Mouse (Mus musculus) forebrain, embryonic 13.5 days (tissue): ENCODE results near the gene Kcnj6. TPM values are rescaled to one million over a fixed set of nuclear protein-coding genes. Genes with fewer than 3 reads are reported as not detected.

Source experiments
- ATAC-seq: fragments of 200-750 bp; cut with Nextera tagmentation; 2 replicates; pipeline ENCODE4 v1.8.0; 2017
- H3K27ac ChIP-seq: fragments of 300-500 bp; sonication (generic); 2 replicates; pipeline ENCODE4 v1.5.1; 2015; ENCODE audit warnings: inconsistent platforms, mild to moderate bottlenecking, moderate library complexity
- H3K27me3 ChIP-seq: fragments of 300-500 bp; sonication (generic); 2 replicates; pipeline ENCODE4 v1.6.1; 2015; ENCODE audit warnings: mild to moderate bottlenecking, inconsistent platforms
- H3K36me3 ChIP-seq: fragments of 300-500 bp; sonication (generic); 2 replicates; pipeline ENCODE4 v1.6.1; 2015; ENCODE audit warnings: mild to moderate bottlenecking, inconsistent platforms; ENCODE audit not compliant: poor library complexity, severe bottlenecking
- H3K4me1 ChIP-seq: fragments of 300-500 bp; sonication (generic); 2 replicates; pipeline ENCODE4 v1.6.1; 2015; ENCODE audit warnings: inconsistent platforms
- H3K4me2 ChIP-seq: fragments of 300-500 bp; sonication (generic); 2 replicates; pipeline ENCODE4 v1.6.1; 2015; ENCODE audit warnings: inconsistent platforms, mild to moderate bottlenecking, moderate library complexity
- H3K4me3 ChIP-seq: fragments of 300-500 bp; sonication (generic); 2 replicates; pipeline ENCODE4 v1.5.1; 2015; ENCODE audit warnings: mild to moderate bottlenecking, inconsistent platforms
- H3K9ac ChIP-seq: fragments of 300-500 bp; sonication (generic); 2 replicates; pipeline ENCODE4 v1.6.1; 2015; ENCODE audit warnings: mild to moderate bottlenecking, inconsistent platforms
- H3K9me3 ChIP-seq: fragments of 300-500 bp; sonication (generic); replicated peaks from 2 replicates; pipeline ENCODE4 v1.6.1; 2016; ENCODE audit warnings: inconsistent platforms
- WGBS: fragments of 180-500 bp; shearing (Covaris S2); methylation state at CpG from one replicate; pipeline ENCODE4 v1.1.7; 2015; 5-methylcytosine and 5-hydroxymethylcytosine counted together
- polyA plus RNA-seq: library from polyadenylated mRNA; unstranded; fragments of >200 nt; fragmentation: Nextera tagmentation; extraction: Ambion mirVana; gene quantifications from 2 replicates; pipeline ENCODE4 v1.2.1, GENCODE M21; 2015

The Kcnj6 gene
- polyA plus RNA-seq, 1 experiment from 2014 or later: 0.75 TPM

GRCm38 (mm10) chr16:94722936-94723335 is 274.6 kb downstream of the Kcnj6 start:
- no peak overlapping the region for H3K4me3 ChIP-seq
- WGBS: 80% methylated on average over 12 of the region's 12 CpGs
- no peak for ATAC-seq
- no peak overlapping the region for H3K27ac ChIP-seq
- H3K36me3 ChIP-seq: no peaks in the 10 kb centered on the region
- no peak overlapping the region for H3K9ac ChIP-seq
- H3K27me3 ChIP-seq: no peaks in the 10 kb centered on the region
- H3K9me3 ChIP-seq: no peaks in the 10 kb centered on the region
- H3K4me1 ChIP-seq: 0 out of 2 replicates have a peak, but pooled peaks cover 11% of the 10 kb centered on the region
- no peak overlapping the region for H3K4me2 ChIP-seq

GRCm38 (mm10) chr16:94721549-94722006 is 275.9 kb downstream of the Kcnj6 start:
- no peak for ATAC-seq
- H3K9me3 ChIP-seq: peaks cover 2% of the 10 kb centered on the region
- WGBS: 83% methylated on average over 10 of the region's 10 CpGs
- H3K27ac ChIP-seq: no peak overlapping the region
- H3K4me2 ChIP-seq: no peak overlapping the region
- no peak overlapping the region for H3K9ac ChIP-seq
- no peaks in the 10 kb centered on the region for H3K27me3 ChIP-seq
- 0 out of 2 replicates have a peak, but pooled peaks cover 11% of the 10 kb centered on the region for H3K4me1 ChIP-seq
- H3K4me3 ChIP-seq: no peak overlapping the region
- no peaks in the 10 kb centered on the region for H3K36me3 ChIP-seq

GRCm38 (mm10) chr16:94720476-94721153 is 276.9 kb downstream of the Kcnj6 start:
- Histone ChIP-seq H3K36me3 (no peaks in the 10 kb centered on the region), H3K9ac (no peak overlapping the region), H3K9me3 (peaks cover 4% of the 10 kb centered on the region), H3K27me3 (no peaks in the 10 kb centered on the region), H3K4me2 (no peak overlapping the region), H3K4me1 (0 out of 2 replicates have a peak, but pooled peaks cover 11% of the 10 kb centered on the region), H3K4me3 (no peak overlapping the region), H3K27ac (no peak overlapping the region)
- no peak for ATAC-seq
- WGBS: 67% methylated on average over 7 of the region's 7 CpGs

DNA sequence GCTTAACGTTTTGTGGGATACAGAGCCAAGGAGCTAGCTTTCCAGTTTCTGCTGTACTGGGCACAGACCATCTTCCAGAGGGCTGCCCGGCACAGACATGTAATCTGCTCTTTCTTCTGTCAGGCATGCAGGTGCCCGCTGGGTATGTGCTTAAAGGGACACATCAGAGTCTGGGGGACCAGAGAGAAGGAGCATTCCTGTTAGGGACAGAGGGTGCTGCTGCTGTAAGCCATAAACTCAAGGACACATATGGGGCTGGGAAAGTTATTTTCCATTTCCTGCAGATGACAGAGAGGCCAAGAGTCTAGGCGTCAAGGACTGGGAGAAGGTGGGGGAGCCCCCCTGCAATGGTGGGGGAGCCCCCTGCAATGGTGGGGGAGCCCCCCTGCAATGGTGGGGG is 278.0 kb downstream of the Kcnj6 start:
- Histone ChIP-seq H3K27me3 (no peaks in the 10 kb centered on the region; the same call in 1 of the 2 replicates), H3K27ac (no peak overlapping the region), H3K4me2 (no peak overlapping the region), H3K9ac (no peak overlapping the region), H3K9me3 (peaks cover 4% of the 10 kb centered on the region), H3K36me3 (no peaks in the 10 kb centered on the region), H3K4me1 (0 out of 2 replicates have a peak, but pooled peaks cover 5% of the 10 kb centered on the region), H3K4me3 (no peak overlapping the region)
- ATAC-seq: no peak
- WGBS: 81% methylated on average over 4 of the region's 4 CpGs

- Histone ChIP-seq H3K36me3 (no peaks in the 10 kb centered on the region), H3K9me3 (peaks cover 4% of the 10 kb centered on the region), H3K27me3 (no peaks in the 10 kb centered on the region; the same call in 1 of the 2 replicates), H3K4me1 (peaks cover 6% of the 10 kb centered on the region), H3K27ac (no peak overlapping the region), H3K4me3 (no peak overlapping the region), H3K4me2 (no peak overlapping the region), H3K9ac (no peak overlapping the region)
- no peak for ATAC-seq
- 55% methylated on average over 4 of the region's 4 CpGs for WGBS
Measured at GRCm38 (mm10) chr16:94718919-94719318, 278.6 kb downstream of the Kcnj6 start.

DNA sequence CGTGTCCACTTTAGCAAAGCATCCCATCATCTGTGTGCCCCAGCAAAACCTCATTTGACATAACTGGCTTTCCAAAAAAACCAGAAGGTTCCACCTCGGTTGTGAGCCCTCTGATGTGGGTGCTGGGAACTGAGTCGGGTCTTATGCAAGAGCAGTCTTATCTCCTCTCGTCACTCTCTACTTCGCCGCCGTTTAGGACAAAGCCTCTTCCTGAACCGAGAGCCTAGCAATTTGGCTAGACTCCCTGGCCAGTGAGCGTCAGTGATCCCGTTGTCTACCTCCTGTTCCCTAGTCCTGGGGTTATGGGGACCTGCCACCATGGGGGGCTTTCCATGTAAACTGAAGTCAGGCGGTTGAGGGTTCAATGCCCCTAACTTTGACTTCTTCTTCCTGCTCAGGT is 280.4 kb downstream of the Kcnj6 start:
- Histone ChIP-seq H3K36me3 (no peaks in the 10 kb centered on the region), H3K27ac (no peak overlapping the region), H3K4me1 (peaks cover 9% of the 10 kb centered on the region), H3K4me2 (no peak overlapping the region), H3K9ac (no peak overlapping the region), H3K9me3 (peaks cover 4% of the 10 kb centered on the region), H3K4me3 (no peak overlapping the region), H3K27me3 (no peaks in the 10 kb centered on the region; the same call in 1 of the 2 replicates)
- ATAC-seq: no peak
- WGBS: 90% methylated on average over 11 of the region's 11 CpGs

DNA sequence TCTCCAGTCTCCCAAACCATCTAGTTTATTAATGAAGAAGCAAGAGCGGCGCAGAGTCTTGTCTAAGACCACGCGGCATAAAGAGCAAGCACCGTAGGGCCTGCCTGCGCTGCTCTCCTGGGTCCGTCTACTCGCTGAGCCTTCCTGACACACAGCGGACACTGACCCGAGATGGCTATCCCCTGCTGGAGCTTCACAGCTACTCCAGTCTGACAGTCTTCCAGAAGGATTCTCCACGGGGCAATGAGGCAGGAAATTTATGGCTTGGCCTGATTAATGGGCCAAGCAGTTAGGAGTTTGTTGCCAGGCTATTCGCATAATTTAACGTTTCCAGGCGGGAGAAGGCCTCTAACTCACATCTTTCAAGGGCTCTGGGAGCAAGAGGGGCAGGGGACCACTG is 283.0 kb downstream of the Kcnj6 start:
- no peak overlapping the region for H3K27ac ChIP-seq
- no peaks in the 10 kb centered on the region for H3K36me3 ChIP-seq
- H3K9me3 ChIP-seq: peaks cover 4% of the 10 kb centered on the region
- no peak overlapping the region for H3K9ac ChIP-seq
- no peaks in the 10 kb centered on the region; the same call in 1 of the 2 replicates for H3K27me3 ChIP-seq
- no peak overlapping the region for H3K4me3 ChIP-seq
- 73% methylated on average over 14 of the region's 14 CpGs for WGBS
- H3K4me2 ChIP-seq: no peak overlapping the region
- no peak for ATAC-seq
- peaks cover 9% of the 10 kb centered on the region for H3K4me1 ChIP-seq

GRCm38 (mm10) chr16:94713480-94714094 is 283.9 kb downstream of the Kcnj6 start:
- no peak overlapping the region for H3K27ac ChIP-seq
- peaks cover 9% of the 10 kb centered on the region for H3K4me1 ChIP-seq
- WGBS: 9% methylated on average over 25 of the region's 25 CpGs
- no peaks in the 10 kb centered on the region for H3K36me3 ChIP-seq
- H3K9ac ChIP-seq: peak overlapping the region; percentile 54
- peak; percentile 92 for ATAC-seq
- H3K4me3 ChIP-seq: peak overlapping the region; percentile 30
- H3K27me3 ChIP-seq: no peaks in the 10 kb centered on the region; the same call in 1 of the 2 replicates
- peaks cover 4% of the 10 kb centered on the region for H3K9me3 ChIP-seq
- peak overlapping the region; percentile 59 for H3K4me2 ChIP-seq

GRCm38 (mm10) chr16:94701971-94702370 is 295.5 kb downstream of the Kcnj6 start:
- Histone ChIP-seq H3K4me3 (no peak overlapping the region), H3K4me1 (no peaks in the 10 kb centered on the region), H3K27me3 (no peaks in the 10 kb centered on the region), H3K4me2 (no peak overlapping the region), H3K9ac (no peak overlapping the region), H3K27ac (no peak overlapping the region), H3K36me3 (no peaks in the 10 kb centered on the region), H3K9me3 (no peaks in the 10 kb centered on the region)
- no peak for ATAC-seq
- 98% methylated on average over 4 of the region's 4 CpGs for WGBS

GRCm38 (mm10) chr16:94701141-94701540 is 296.4 kb downstream of the Kcnj6 start:
- WGBS: 93% methylated on average over 4 of the region's 4 CpGs
- no peak for ATAC-seq
- no peaks in the 10 kb centered on the region for H3K27me3 ChIP-seq
- H3K4me1 ChIP-seq: no peaks in the 10 kb centered on the region
- no peak overlapping the region for H3K4me2 ChIP-seq
- H3K4me3 ChIP-seq: no peak overlapping the region
- H3K9me3 ChIP-seq: no peaks in the 10 kb centered on the region
- no peak overlapping the region for H3K27ac ChIP-seq
- H3K9ac ChIP-seq: no peak overlapping the region
- peaks cover 3% of the 10 kb centered on the region; the same call in 1 of the 2 replicates for H3K36me3 ChIP-seq
